ENCODE assay signal across 9 mouse cellular contexts in genomic region chr6:98994104-98994787, GRCm38 (mm10).
DNase-seq lines count a peak whose midpoint lies in the region; ATAC-seq and TF ChIP-seq lines count a peak whose summit lies in the region.
"Had no signal": no experiment of that assay in that cellular context is flagged by ENCODE, and none has a peak within 500 bp of the region (broad histone marks: within the 10 kb centered on the region; RNA-seq: fewer than 3 reads in every experiment).

No protein-coding gene starts in this region.

- no peak for TF ChIP-seq CTCF in layer of hippocampus, adult 2 months (conservative IDR thresholded peaks at IDR 0.05)

- ATAC-seq in forebrain, embryonic 14.5 days, result peak; percentile 79
- ATAC-seq in midbrain, embryonic 13.5 days, result peak; percentile 78

- DNase-seq in layer of hippocampus, adult 11-12 months (ENCODE audit: low spot score), result peak; percentile 36
- no peak for DNase-seq in layer of hippocampus, adult 2 months (ENCODE audit: low spot score in 2 of 2)
- peak; percentile 17 for DNase-seq in cerebellum, adult 11-12 months
- DNase-seq in forebrain, embryonic 14.5 days (ENCODE audit: low spot score), result peak; percentile 63
- DNase-seq in right cerebral cortex, postnatal 4 days, result no peak
- DNase-seq in adrenal gland, postnatal 4 days (ENCODE audit: low spot score in 2 of 2), result no peak
- no peak for DNase-seq in ovary, postnatal 14 days (ENCODE audit: low spot score)
- DNase-seq: gastrocnemius, postnatal 10 days had no signal

- peaks cover 16% of the 10 kb centered on the region for H3K4me1 ChIP-seq in forebrain, embryonic 14.5 days (ENCODE audit: control insufficient read depth, insufficient read depth, low read length)
- peaks cover 46% of the 10 kb centered on the region for H3K4me1 ChIP-seq in midbrain, embryonic 13.5 days (replicated peaks)

- H3K4me3 ChIP-seq in layer of hippocampus, adult 2 months, result no peak overlapping the region
- H3K4me3 ChIP-seq in forebrain, embryonic 14.5 days (ENCODE audit: low read depth, low read length), result no peak overlapping the region
- no peak overlapping the region for H3K4me3 ChIP-seq in midbrain, embryonic 13.5 days (replicated peaks)

- peak overlapping the region; percentile 22; the same call in 1 of the 2 replicates for H3K9ac ChIP-seq in forebrain, embryonic 14.5 days (ENCODE audit: low read length)
- H3K9ac ChIP-seq in midbrain, embryonic 13.5 days (replicated peaks), result 0 out of 2 replicates have a peak overlapping the region, but pooled peaks have one; percentile 33

- no peaks in the 10 kb centered on the region for H3K36me3 ChIP-seq in forebrain, embryonic 14.5 days (ENCODE audit: control insufficient read depth, insufficient read depth, low read length)
- no peaks in the 10 kb centered on the region for H3K36me3 ChIP-seq in midbrain, embryonic 13.5 days

- WGBS in forebrain, embryonic 14.5 days, result 21% methylated on average over 21 of the region's 21 CpGs
- WGBS in midbrain, embryonic 13.5 days, result 17% methylated on average over 21 of the region's 21 CpGs

- H3K27ac ChIP-seq in layer of hippocampus, adult 2 months, result no peak overlapping the region
- H3K27ac ChIP-seq in forebrain, embryonic 14.5 days (ENCODE audit: low read depth, low read length), result peak overlapping the region; percentile 46; the same call in 1 of the 2 replicates
- peak overlapping the region; percentile 64 for H3K27ac ChIP-seq in midbrain, embryonic 13.5 days

- peak overlapping the region; percentile 26 for H3K4me2 ChIP-seq in forebrain, embryonic 14.5 days (ENCODE audit: low read length)
- H3K4me2 ChIP-seq in midbrain, embryonic 13.5 days (replicated peaks), result peak overlapping the region; percentile 36

- H3K9me3 ChIP-seq in forebrain, embryonic 14.5 days (replicated peaks; ENCODE audit: control insufficient read depth, low read length), result no peaks in the 10 kb centered on the region
- no peaks in the 10 kb centered on the region for H3K9me3 ChIP-seq in midbrain, embryonic 13.5 days

- H3K27me3 ChIP-seq in forebrain, embryonic 14.5 days (replicated peaks; ENCODE audit: control insufficient read depth, insufficient read depth, low read length), result no peaks in the 10 kb centered on the region
- H3K27me3 ChIP-seq in midbrain, embryonic 13.5 days, result no peaks in the 10 kb centered on the region

Comparison
In these comparisons a context has a peak if more than half of its experiments do, and no peak if none do; other contexts are left out.
1. DNase-seq: peak in layer of hippocampus, adult 11-12 months (single experiment), cerebellum, adult 11-12 months (single experiment) and forebrain, embryonic 14.5 days (single experiment); none in layer of hippocampus, adult 2 months (0 of 2), right cerebral cortex, postnatal 4 days (single experiment), adrenal gland, postnatal 4 days (0 of 2) and ovary, postnatal 14 days (single experiment).